Mouse (Mus musculus) myocyte (in vitro differentiated cells): ENCODE measurements around the gene Dysf.

Experiments used
- CEBPB ChIP-seq: IDR thresholded peaks from 2 replicates; pipeline ENCODE4 v1.6.1; 2011; ENCODE audit warnings: mild to moderate bottlenecking, moderate library complexity; ENCODE audit not compliant: poor library complexity, insufficient read depth, severe bottlenecking
- E2F4 ChIP-seq: IDR thresholded peaks from one replicate; pipeline ENCODE4 v1.6.1; 2011; ENCODE audit warnings: mild to moderate bottlenecking, control low read depth, moderate library complexity; ENCODE audit not compliant: insufficient read depth
- MAX ChIP-seq: IDR thresholded peaks from one replicate; pipeline ENCODE4 v1.6.1; 2011; ENCODE audit warnings: low read depth, mild to moderate bottlenecking, control low read depth
- MYOD1 ChIP-seq, 3 experiments: IDR thresholded peaks; one replicate each; pipeline ENCODE4 v1.6.1; 2011; ENCODE audit warnings: control low read depth in 2 of 3, low read depth in 2 of 3, mild to moderate bottlenecking in 2 of 3, moderate library complexity in 1 of 3; ENCODE audit not compliant: insufficient read length in 2 of 3, control insufficient read depth in 1 of 3
- MYOG ChIP-seq, 3 experiments: IDR thresholded peaks; one replicate each; pipeline ENCODE4 v1.6.1; 2011; ENCODE audit warnings: control low read depth in 2 of 3, low read depth in 2 of 3, mild to moderate bottlenecking in 2 of 3; ENCODE audit not compliant: insufficient read length in 2 of 3, control insufficient read depth in 1 of 3, insufficient read depth in 1 of 3
- POLR2A ChIP-seq: IDR thresholded peaks from one replicate; pipeline ENCODE4 v1.6.1; 2011; ENCODE audit warnings: low read depth, mild to moderate bottlenecking, control low read depth, moderate library complexity; ENCODE audit not compliant: insufficient read length
- POLR2AphosphoS2 ChIP-seq: IDR thresholded peaks from one replicate; pipeline ENCODE4 v1.6.1; 2011; ENCODE audit warnings: low read depth, control low read depth; ENCODE audit not compliant: insufficient read length
- SRF ChIP-seq: IDR thresholded peaks from one replicate; pipeline ENCODE4 v1.6.1; 2011; ENCODE audit warnings: low read depth; ENCODE audit not compliant: control insufficient read depth, insufficient read length
- TCF12 ChIP-seq: IDR thresholded peaks from one replicate; pipeline ENCODE4 v1.6.1; 2011; ENCODE audit warnings: mild to moderate bottlenecking, control low read depth; ENCODE audit not compliant: poor library complexity, insufficient read depth, severe bottlenecking
- USF1 ChIP-seq: IDR thresholded peaks from one replicate; pipeline ENCODE4 v1.6.1; 2011; ENCODE audit warnings: low read depth, mild to moderate bottlenecking, control low read depth, moderate library complexity

DNA sequence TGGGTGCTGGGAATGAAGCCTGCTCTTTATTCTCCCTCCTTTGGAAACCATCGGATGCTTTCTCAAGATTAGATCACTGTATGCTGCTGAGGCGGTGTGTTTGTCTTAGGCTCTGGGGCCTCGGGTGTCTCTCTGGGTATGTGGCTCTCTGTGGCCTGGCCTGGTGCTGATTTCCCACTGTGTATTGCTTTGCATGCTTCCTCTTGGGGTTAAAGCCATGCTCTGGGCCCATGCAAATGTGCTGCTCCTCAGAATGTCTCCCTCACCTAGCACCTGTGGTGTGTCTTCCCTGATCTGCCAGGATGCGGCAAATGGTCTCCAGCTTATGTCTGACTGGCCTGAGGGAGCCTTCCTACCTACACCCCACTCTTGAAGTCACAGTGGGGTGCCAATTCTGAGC is 41.8 kb downstream of the Dysf start:
- TF ChIP-seq POLR2A (no peak), SRF (no peak), MAX (no peak), MYOG (IDR thresholded peaks at IDR 0.05; ENCODE audit: control insufficient read depth in 1 of 3, insufficient read depth in 1 of 3, insufficient read length in 2 of 3, low read depth in 2 of 3) (no peak), TCF12 (no peak), USF1 (no peak), POLR2AphosphoS2 (no peak), CEBPB (no peak), MYOD1 (IDR thresholded peaks at IDR 0.05; ENCODE audit: control insufficient read depth in 1 of 3, insufficient read length in 2 of 3, low read depth in 2 of 3) (no peak), E2F4 (no peak)
